Mouse (Mus musculus) bone marrow macrophage, adult 2 months (primary cell): ENCODE measurements around the gene Gipr. TPM values are rescaled to one million over a fixed set of nuclear protein-coding genes. Genes with fewer than 3 reads are reported as not detected.

Experiments used
- H3K27ac ChIP-seq: 2 replicates; pipeline ENCODE4 v1.5.1; 2012; ENCODE audit warnings: low read depth, low read length; ENCODE audit not compliant: insufficient read depth
- H3K4me1 ChIP-seq: 2 replicates; pipeline ENCODE4 v1.6.1; 2012; ENCODE audit warnings: low read length; ENCODE audit not compliant: control insufficient read depth, insufficient read depth
- H3K4me3 ChIP-seq: 2 replicates; pipeline ENCODE4 v1.5.1; 2012; ENCODE audit warnings: mild to moderate bottlenecking, low read length, moderate library complexity; ENCODE audit not compliant: insufficient read depth
- CTCF ChIP-seq: IDR thresholded peaks from 2 replicates; pipeline ENCODE4 v1.5.1; 2012; ENCODE audit warnings: low read depth, mild to moderate bottlenecking, low read length, moderate library complexity
- POLR2A ChIP-seq: IDR thresholded peaks from 2 replicates; pipeline ENCODE4 v1.6.1; 2012; ENCODE audit warnings: mild to moderate bottlenecking, low read depth, low read length, borderline replicate concordance
- polyA plus RNA-seq: library from polyadenylated mRNA; stranded (reverse); fragments of >200 nt; gene quantifications from 2 replicates; pipeline ENCODE4 v1.2.4, GENCODE M21; 2012; ENCODE audit not compliant: missing spikeins, insufficient read depth, insufficient read length

Gipr gene
- polyA plus RNA-seq, 1 experiment = not detected

DNA sequence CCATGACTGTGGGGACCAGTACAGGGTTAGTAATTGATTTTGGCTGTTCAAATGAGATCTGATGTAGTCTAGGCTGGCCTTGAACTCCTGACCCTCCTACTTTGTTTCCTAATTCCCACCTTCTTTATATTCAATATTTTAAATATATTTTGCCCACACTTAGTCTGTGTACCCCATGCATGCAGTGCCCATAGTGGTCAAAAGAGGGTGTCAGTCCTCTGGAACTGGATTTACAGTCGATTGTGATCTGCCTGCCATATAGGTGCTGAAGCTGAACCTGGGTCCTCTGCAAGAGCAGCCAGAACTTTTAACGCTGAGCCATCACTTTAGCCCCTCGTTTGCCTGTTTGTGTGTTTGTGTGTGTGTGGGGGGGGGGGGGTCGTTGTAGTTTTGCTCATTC is 35.3 kb downstream of the Gipr start:
- Histone ChIP-seq H3K27ac (no peak overlapping the region), H3K4me3 (no peak overlapping the region), H3K4me1 (peaks cover 3% of the 10 kb centered on the region; the same call in 1 of the 2 replicates)
- no peak for TF ChIP-seq POLR2A
- no peak for TF ChIP-seq CTCF

DNA sequence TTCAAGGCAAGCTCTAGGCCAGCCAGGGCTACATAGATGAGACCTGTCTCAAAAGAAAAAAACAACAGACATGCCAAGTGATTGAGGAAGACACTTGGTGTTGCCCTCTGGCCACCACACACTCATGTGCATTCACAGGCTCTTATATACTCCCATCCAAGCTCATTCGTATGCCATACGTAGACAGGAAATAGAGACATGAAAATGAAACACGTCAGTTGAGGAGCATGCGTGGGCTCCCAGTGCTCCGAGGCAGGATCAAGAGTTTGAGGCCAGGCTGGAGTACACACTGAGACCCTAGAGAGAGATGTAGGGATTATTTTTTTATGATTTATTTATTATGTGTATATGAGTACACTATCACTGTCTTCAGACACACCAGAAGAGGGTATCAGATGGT is 36.5 kb downstream of the Gipr start:
- no peak overlapping the region for H3K27ac ChIP-seq
- H3K4me1 ChIP-seq = peaks cover 3% of the 10 kb centered on the region; the same call in 1 of the 2 replicates
- no peak overlapping the region for H3K4me3 ChIP-seq
- no peak for TF ChIP-seq POLR2A
- no peak for TF ChIP-seq CTCF

DNA sequence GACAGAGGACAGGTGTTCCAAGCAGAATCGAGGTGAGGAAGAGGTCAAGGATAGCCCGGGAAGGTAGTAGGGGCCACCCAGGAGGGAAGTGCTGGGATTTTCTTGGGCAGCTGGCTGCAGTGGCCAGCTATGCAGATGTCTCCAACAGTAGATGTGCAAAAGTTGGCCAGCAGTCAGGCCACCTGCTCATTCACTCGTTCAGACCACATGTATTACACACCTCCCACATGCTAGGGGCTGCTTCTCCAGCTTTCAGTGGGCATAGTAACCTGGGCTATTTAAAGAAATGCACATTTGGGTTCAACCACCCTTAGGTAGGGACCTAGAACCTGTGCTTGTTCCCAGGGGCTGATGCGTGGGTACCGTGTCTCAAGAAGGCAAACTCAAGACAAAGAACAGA is 38.2 kb downstream of the Gipr start:
- H3K4me3 ChIP-seq = no peak overlapping the region
- H3K27ac ChIP-seq = no peak overlapping the region
- TF ChIP-seq CTCF (no peak), POLR2A (no peak)
- peaks cover 3% of the 10 kb centered on the region; the same call in 1 of the 2 replicates for H3K4me1 ChIP-seq

DNA sequence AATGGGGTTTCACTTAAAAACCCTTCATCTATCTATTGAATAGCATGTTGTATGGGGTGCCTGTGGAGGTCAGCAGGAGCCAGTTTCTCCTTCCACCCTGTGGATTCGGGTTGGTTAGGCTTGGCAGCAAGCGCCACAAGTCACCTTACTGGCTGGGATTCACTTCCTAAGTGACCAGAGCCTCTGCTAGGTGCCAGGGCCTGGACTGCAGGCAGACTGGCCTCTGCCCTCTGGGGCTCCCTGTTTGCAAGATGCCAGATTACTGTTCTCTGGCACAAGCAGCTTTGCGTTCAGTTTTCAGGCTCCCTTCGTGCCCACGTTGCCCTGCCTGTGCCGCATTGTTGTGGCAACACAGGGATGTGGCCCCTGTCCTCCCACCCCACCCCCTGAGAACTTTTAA is 41.2 kb downstream of the Gipr start:
- no peak for TF ChIP-seq POLR2A
- no peak for TF ChIP-seq CTCF
- Histone ChIP-seq H3K4me1 (peaks cover 3% of the 10 kb centered on the region; the same call in 1 of the 2 replicates), H3K27ac (no peak overlapping the region), H3K4me3 (no peak overlapping the region)

DNA sequence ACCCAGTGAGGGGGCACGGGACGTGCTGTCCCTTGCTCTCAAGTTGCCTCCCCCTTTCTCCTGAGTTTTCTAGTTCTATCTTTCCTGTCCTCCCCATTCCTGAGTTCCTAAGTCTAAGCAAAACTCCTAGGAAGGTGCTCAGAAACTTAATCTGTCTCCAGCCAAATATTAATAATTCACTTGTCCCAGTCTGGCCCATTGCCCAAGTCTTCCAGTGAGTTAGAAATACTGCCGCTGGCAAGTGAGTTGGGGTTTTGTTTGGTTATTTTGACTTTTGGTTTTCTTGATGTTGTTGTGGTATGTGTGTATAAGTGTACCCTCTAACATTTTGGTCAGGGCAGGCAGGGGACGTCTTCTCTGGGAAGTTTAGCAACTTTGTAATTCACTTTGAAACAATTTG is 44.2 kb downstream of the Gipr start:
- peaks cover 3% of the 10 kb centered on the region; the same call in 1 of the 2 replicates for H3K4me1 ChIP-seq
- H3K4me3 ChIP-seq = no peak overlapping the region
- no peak for TF ChIP-seq CTCF
- TF ChIP-seq POLR2A = no peak
- no peak overlapping the region for H3K27ac ChIP-seq

DNA sequence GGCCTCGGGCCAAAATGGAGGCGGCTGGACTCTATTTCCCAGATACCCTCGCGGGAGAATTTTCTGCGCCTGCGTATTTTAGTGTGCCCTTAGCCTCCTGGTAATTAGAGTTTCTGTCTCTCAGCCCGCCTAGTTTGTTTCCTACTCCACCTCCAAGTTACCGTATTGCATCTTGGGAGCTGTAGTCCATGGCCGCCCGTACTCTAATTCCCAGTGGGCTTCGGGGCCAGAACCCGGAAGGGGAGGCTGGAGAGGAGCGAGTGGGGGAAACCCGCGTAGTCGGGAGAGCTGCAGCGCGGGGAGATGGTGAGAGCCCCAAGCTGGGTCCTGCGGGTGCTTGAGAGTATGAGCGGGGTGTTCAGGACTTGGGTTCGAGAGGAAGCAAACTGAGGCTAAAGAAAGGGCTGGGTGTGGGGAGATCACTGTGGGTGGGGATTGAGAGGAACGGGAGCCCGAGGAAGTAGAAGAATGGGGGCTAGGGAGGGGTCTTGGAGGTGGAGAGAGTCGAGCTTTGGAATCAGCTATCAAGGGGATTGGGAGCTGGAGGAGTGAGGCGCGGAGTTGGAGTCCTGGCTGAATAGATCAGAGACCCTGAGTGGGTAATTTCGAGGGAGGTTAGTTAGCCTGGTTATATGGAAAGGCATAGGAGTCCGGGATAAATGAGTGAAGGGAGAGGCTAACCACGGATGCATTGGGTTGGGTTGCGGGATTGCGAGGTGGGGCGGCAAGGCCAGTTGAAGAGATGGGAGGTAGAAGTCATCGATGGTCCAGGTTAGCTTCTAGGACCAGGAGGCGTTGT is 46.1 kb downstream of the Gipr start, which contains the start of gene Fbxo46:
Gene Fbxo46, plus strand, starts transcription at position 229 of the 799 bp plus-strand sequence.
- TF ChIP-seq POLR2A (peak; percentile 82; the same call in 1 of the 2 replicates), CTCF (no peak)
- H3K27ac ChIP-seq = no peak within 1 kb of the TSS

DNA sequence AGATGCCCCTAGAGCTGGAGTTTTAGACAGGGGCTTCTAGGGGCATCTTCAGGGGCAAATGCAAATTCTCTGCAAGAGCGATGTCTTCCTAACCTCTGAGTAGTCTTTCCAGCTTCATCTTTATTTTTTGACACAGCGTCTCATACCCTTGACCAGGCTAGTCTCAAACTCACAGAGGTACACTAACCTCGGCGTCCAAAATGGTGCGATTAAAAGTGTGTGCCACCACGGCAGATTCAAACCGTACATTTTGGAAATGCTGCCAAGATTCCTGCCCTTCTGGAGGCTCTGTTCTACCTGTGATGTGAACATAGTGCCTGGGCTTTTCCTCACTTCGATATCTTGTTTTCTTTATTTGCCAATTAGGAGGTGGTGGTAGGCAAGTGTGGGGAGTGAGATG is 46.8 kb downstream of the Gipr start:
- TF ChIP-seq POLR2A (no peak), CTCF (no peak)
- no peak overlapping the region for H3K4me3 ChIP-seq
- no peak overlapping the region for H3K27ac ChIP-seq
- H3K4me1 ChIP-seq = peaks cover 3% of the 10 kb centered on the region; the same call in 1 of the 2 replicates

More for the DNA sequence above, 46.1 kb downstream of the Gipr start, which contains the start of gene Fbxo46:
- H3K4me1 ChIP-seq = peaks cover 3% of the 10 kb centered on the region; the same call in 1 of the 2 replicates
- H3K4me3 ChIP-seq = peak within 1 kb of the TSS; percentile 76

DNA sequence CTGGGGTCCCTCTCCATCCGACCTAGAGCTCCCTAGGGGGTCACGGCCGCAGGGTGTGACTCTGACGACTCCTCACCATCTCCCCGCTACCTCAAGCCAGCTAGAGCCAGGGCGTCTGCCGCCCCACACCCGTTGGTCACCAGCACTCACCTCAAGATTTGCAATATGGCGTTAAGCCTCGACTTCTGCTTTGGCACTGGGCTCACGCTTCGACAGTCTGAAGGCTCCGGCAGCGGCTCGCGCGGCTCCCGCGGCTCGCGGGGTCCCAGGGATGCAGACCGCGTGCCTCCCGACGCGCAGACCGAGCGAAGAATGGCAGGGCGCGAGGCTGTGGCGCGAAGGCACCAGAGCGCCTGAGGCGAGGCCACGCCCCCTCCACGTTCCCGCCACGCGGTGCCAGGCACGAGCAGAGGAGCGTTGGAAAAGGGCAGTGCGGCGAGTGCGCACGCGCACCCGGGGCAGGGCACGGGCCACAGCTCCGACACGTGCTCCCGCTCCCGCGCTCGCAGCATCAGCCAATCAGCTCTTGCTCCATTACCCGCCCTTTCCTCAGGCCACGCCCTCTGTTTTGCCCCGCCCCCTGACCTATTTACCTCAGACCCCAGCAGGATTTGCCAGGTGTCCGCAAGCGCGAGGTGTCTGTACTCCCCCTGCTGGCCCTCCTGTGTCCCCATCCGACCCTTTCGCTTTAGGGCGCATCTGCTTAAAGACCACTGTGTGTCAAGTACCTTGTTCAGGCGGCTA is 47.7 kb downstream of the Gipr start, which contains the start of gene Gm4969:
Gene Gm4969, minus strand, starts transcription at position 341 of the 744 bp plus-strand sequence.
- H3K27ac ChIP-seq = no peak within 1 kb of the TSS
- TF ChIP-seq POLR2A (no peak), CTCF (no peak)
- no peak within 1 kb of the TSS for H3K4me3 ChIP-seq
- peaks cover 3% of the 10 kb centered on the region; the same call in 1 of the 2 replicates for H3K4me1 ChIP-seq

DNA sequence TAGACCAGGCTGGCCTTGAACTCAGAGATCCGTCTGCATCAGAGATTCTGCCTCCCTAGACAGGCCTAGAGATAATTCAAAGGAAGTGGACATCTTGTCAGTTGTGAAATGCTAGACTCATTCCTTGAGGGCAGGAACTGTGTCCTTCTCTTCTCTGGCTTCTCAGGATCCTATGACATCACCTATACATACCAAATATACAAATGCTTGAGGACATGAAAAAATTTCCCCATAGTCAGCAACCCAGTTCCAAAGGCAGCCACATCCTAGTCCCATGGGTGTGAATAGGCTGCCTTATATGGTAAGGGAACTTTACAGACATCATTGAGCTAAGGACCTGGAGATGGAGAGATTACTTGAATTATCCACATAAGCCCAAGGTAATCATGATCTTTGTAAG is 56.4 kb downstream of the Gipr start:
- Histone ChIP-seq H3K4me1 (peaks cover 5% of the 10 kb centered on the region), H3K27ac (no peak overlapping the region), H3K4me3 (no peak overlapping the region)
- no peak for TF ChIP-seq CTCF
- TF ChIP-seq POLR2A = no peak
